Mouse (Mus musculus): ENCODE data around the gene Mipep. TPM values are rescaled to one million over a fixed set of nuclear protein-coding genes. Genes with fewer than 3 reads are reported as not detected.

The Mipep gene
- polyA plus RNA-seq, 1 experiment from 2014 or later = 9.8 TPM

DNA sequence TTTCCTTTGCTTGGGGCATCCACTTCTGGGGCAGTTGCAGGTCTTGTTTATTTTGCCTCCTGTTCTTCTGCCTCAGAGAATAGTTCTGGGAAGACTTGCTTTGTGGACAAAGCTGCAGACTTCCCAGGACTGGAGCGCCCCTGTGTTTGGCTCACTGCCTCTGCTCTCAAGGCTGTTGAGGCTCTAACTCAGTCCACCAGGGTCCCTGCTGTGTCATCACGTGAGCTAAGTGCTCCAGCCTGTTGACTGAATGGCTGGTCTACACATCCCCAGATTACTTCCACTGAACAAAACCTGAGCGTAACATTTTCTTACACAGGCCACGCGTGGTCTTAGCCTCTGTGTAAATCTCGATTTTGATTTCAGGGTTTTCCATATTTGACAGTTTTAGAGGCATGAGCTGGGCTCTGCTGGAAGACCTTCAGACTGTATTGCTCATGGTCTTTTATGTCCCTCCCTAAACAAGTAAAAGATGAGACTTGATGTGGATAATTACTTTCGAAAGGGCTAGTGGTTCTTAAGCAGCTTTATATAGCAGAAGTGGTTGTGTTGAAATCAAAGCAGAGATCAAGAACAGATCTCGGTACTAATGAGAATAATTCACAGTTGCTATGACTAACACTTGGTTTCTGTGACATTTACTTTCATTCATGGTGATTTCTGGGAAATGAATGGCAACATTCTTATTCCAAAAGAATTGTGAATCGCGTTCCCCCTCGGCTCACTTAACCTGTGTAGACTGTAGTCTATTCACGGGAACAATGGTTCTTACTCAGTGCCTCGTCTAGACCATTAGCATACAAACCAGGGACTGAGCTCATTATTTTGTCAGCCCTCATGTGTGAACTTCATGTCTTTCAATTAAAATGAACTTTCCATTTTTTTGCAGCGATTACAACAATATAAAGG is 31.2 kb upstream of the Mipep start:
- no peak for ATAC-seq (ENCODE audit: low FRiP score, low TSS enrichment)
- H3K9ac ChIP-seq (ENCODE audit: low read length) = no peak overlapping the region
- H3K27me3 ChIP-seq (ENCODE audit: control insufficient read depth, insufficient read depth, low read length) = no peaks in the 10 kb centered on the region
- peaks cover 21% of the 10 kb centered on the region for H3K36me3 ChIP-seq (ENCODE audit: control insufficient read depth, insufficient read depth, low read length)
- 82% methylated on average over 14 of the region's 14 CpGs for WGBS
- DNase-seq (ENCODE audit: low spot score) = no peak
- no peak overlapping the region for H3K27ac ChIP-seq (replicated peaks)
- TF ChIP-seq EP300 (optimal IDR thresholded peaks at IDR 0.05) (no peak), CTCF (IDR thresholded peaks at IDR 0.05; ENCODE audit: low read depth) (no peak)
- H3K4me2 ChIP-seq (replicated peaks; ENCODE audit: low read depth) = no peak overlapping the region
- H3K4me3 ChIP-seq (ENCODE audit: low read depth, low read length) = no peak overlapping the region
- H3K4me1 ChIP-seq (replicated peaks; ENCODE audit: control insufficient read depth, insufficient read depth) = no peaks in the 10 kb centered on the region
- no peaks in the 10 kb centered on the region for H3K9me3 ChIP-seq (ENCODE audit: control insufficient read depth, low read length)

DNA sequence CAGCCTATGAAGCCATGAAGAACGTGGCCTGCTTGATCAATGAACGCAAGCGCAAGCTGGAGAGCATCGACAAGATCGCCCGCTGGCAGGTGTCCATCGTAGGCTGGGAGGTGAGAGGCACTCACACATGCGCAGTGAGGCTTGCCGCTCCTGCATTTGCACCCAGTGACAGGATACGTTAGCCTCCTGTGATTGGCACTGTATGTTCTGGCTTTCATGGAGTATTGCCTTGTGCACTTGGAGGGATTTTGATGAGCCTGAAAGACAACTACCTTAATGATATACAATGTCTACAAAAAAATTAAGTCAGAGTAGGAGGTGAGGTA is 30.6 kb upstream of the Mipep start:
- ATAC-seq (ENCODE audit: low FRiP score, low TSS enrichment) (no peak), DNase-seq (ENCODE audit: low spot score) (no peak)
- Histone ChIP-seq H3K9me3 (ENCODE audit: control insufficient read depth, low read length) (no peaks in the 10 kb centered on the region), H3K9ac (ENCODE audit: low read length) (no peak overlapping the region), H3K36me3 (ENCODE audit: control insufficient read depth, insufficient read depth, low read length) (peaks cover 21% of the 10 kb centered on the region), H3K27me3 (ENCODE audit: control insufficient read depth, insufficient read depth, low read length) (no peaks in the 10 kb centered on the region), H3K27ac (replicated peaks) (no peak overlapping the region), H3K4me3 (ENCODE audit: low read depth, low read length) (no peak overlapping the region), H3K4me1 (replicated peaks; ENCODE audit: control insufficient read depth, insufficient read depth) (no peaks in the 10 kb centered on the region), H3K4me2 (replicated peaks; ENCODE audit: low read depth) (no peak overlapping the region)
- WGBS = 95% methylated on average over 10 of the region's 10 CpGs
- TF ChIP-seq CTCF (IDR thresholded peaks at IDR 0.05; ENCODE audit: low read depth) = no peak

DNA sequence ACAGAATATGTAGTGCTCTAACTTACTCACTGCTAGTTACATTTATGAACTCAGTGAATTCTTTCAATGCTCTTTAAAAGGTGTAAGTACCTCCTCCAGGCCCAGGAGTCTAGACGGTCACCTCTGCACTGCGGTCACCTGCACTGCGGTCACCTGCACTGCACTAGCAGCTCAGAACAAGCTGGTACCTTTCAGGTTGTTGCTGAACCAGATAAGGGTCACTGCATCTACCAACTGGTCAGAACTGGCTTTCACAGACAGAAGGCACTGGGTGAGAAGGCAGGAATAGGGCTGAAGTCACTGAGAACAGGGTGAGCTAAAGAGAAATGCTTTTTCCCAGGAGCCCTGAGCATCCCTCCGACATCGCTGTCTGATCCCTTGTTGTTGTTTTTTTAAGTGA is 29.7 kb upstream of the Mipep start:
- no peak overlapping the region for H3K4me2 ChIP-seq (replicated peaks; ENCODE audit: low read depth)
- H3K27me3 ChIP-seq (ENCODE audit: control insufficient read depth, insufficient read depth, low read length) = no peaks in the 10 kb centered on the region
- H3K4me1 ChIP-seq (replicated peaks; ENCODE audit: control insufficient read depth, insufficient read depth) = no peaks in the 10 kb centered on the region
- H3K27ac ChIP-seq (replicated peaks) = no peak overlapping the region
- H3K9ac ChIP-seq (ENCODE audit: low read length) = no peak overlapping the region
- WGBS = 96% methylated on average over 5 of the region's 5 CpGs
- DNase-seq (ENCODE audit: low spot score) = no peak
- no peak for TF ChIP-seq EP300 (optimal IDR thresholded peaks at IDR 0.05)
- no peak for TF ChIP-seq CTCF (IDR thresholded peaks at IDR 0.05; ENCODE audit: low read depth)
- peaks cover 21% of the 10 kb centered on the region for H3K36me3 ChIP-seq (ENCODE audit: control insufficient read depth, insufficient read depth, low read length)
- no peak for ATAC-seq (ENCODE audit: low FRiP score, low TSS enrichment)
- no peak overlapping the region for H3K4me3 ChIP-seq (ENCODE audit: low read depth, low read length)
- H3K9me3 ChIP-seq (ENCODE audit: control insufficient read depth, low read length) = no peaks in the 10 kb centered on the region

DNA sequence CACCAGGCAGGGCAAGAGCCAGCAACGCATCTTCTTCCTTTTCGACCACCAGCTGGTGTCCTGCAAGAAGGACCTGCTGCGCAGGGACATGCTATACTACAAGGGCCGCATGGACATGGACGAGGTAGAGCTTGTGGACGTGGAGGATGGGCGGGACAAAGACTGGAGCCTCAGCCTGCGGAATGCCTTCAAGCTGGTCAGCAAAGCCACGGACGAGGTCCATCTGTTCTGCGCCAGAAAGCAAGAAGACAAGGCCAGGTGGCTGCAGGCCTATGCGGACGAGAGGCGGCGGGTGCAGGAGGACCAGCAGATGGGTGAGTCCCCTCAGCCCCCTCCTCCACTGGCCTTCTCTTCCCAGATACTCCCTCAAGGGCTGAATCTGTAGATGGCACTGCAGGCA is 28.1 kb upstream of the Mipep start:
- Histone ChIP-seq H3K4me1 (replicated peaks; ENCODE audit: control insufficient read depth, insufficient read depth) (no peaks in the 10 kb centered on the region), H3K9me3 (ENCODE audit: control insufficient read depth, low read length) (no peaks in the 10 kb centered on the region), H3K4me2 (replicated peaks; ENCODE audit: low read depth) (no peak overlapping the region), H3K9ac (ENCODE audit: low read length) (no peak overlapping the region), H3K36me3 (ENCODE audit: control insufficient read depth, insufficient read depth, low read length) (peaks cover 26% of the 10 kb centered on the region), H3K27ac (replicated peaks) (no peak overlapping the region), H3K27me3 (ENCODE audit: control insufficient read depth, insufficient read depth, low read length) (no peaks in the 10 kb centered on the region), H3K4me3 (ENCODE audit: low read depth, low read length) (no peak overlapping the region)
- TF ChIP-seq EP300 (optimal IDR thresholded peaks at IDR 0.05) (no peak), CTCF (IDR thresholded peaks at IDR 0.05; ENCODE audit: low read depth) (no peak)
- DNase-seq (ENCODE audit: low spot score) = no peak
- no peak for ATAC-seq (ENCODE audit: low FRiP score, low TSS enrichment)
- WGBS = 67% methylated on average over 15 of the region's 15 CpGs

DNA sequence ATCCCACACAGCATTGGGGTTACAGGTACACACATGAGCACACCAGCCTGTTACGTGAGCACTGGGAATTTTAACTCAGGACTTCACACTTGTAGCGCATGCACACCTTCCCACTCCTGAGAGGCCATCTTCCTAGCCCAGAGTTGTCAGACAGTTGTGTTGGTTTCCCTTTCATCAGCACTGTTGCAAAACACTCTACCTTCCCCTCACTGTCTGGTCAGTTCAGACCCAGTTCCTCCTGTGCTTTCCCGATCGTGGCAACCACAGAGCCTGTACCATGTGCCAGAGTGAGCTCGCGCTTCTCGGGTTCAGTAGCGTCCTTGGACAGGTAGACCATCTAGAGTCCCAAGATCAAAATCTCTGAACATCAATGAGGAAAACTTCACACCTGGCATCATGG is 27.1 kb upstream of the Mipep start:
- TF ChIP-seq EP300 (optimal IDR thresholded peaks at IDR 0.05) (no peak), CTCF (IDR thresholded peaks at IDR 0.05; ENCODE audit: low read depth) (no peak)
- no peak overlapping the region for H3K4me2 ChIP-seq (replicated peaks; ENCODE audit: low read depth)
- peaks cover 30% of the 10 kb centered on the region for H3K36me3 ChIP-seq (ENCODE audit: control insufficient read depth, insufficient read depth, low read length)
- no peak overlapping the region for H3K27ac ChIP-seq (replicated peaks)
- no peaks in the 10 kb centered on the region for H3K27me3 ChIP-seq (ENCODE audit: control insufficient read depth, insufficient read depth, low read length)
- ATAC-seq (ENCODE audit: low FRiP score, low TSS enrichment) (no peak), DNase-seq (ENCODE audit: low spot score) (no peak)
- no peaks in the 10 kb centered on the region for H3K4me1 ChIP-seq (replicated peaks; ENCODE audit: control insufficient read depth, insufficient read depth)
- 94% methylated on average over 8 of the region's 8 CpGs for WGBS
- H3K9me3 ChIP-seq (ENCODE audit: control insufficient read depth, low read length) = no peaks in the 10 kb centered on the region
- no peak overlapping the region for H3K9ac ChIP-seq (ENCODE audit: low read length)
- H3K4me3 ChIP-seq (ENCODE audit: low read depth, low read length) = no peak overlapping the region

DNA sequence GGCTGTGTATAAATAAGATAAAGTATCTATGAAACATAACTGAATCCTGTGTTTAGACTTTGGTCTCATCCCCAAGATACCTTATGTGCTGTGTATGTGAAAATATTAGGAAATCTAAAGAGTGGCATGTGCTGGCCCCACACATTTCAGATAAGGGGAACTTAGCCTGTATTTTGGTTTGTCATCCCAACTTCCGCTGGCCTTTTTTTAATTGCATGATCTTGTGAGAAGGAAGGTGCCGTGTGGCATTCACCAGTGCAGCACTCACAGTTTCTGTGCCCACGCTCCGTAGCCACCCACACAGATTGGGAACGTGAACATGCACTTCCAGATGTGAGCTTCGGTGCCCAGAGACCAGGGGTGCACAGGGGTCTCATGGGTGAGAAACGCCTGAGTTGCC is 26.7 kb upstream of the Mipep start:
- DNase-seq (ENCODE audit: low spot score) (no peak), ATAC-seq (ENCODE audit: low FRiP score, low TSS enrichment) (no peak)
- Histone ChIP-seq H3K4me3 (ENCODE audit: low read depth, low read length) (no peak overlapping the region), H3K4me1 (replicated peaks; ENCODE audit: control insufficient read depth, insufficient read depth) (no peaks in the 10 kb centered on the region), H3K27me3 (ENCODE audit: control insufficient read depth, insufficient read depth, low read length) (no peaks in the 10 kb centered on the region), H3K27ac (replicated peaks) (no peak overlapping the region), H3K9me3 (ENCODE audit: control insufficient read depth, low read length) (no peaks in the 10 kb centered on the region), H3K36me3 (ENCODE audit: control insufficient read depth, insufficient read depth, low read length) (peaks cover 30% of the 10 kb centered on the region), H3K4me2 (replicated peaks; ENCODE audit: low read depth) (no peak overlapping the region), H3K9ac (ENCODE audit: low read length) (no peak overlapping the region)
- TF ChIP-seq EP300 (optimal IDR thresholded peaks at IDR 0.05) (no peak), CTCF (IDR thresholded peaks at IDR 0.05; ENCODE audit: low read depth) (no peak)
- WGBS = 95% methylated on average over 7 of the region's 7 CpGs

Measured in stomach, postnatal 0 days (tissue).